Mouse (Mus musculus): ENCODE data around the gene Cdh22.

Gene Cdh22

GRCm38 (mm10) chr2:165153006-165153405 lies 81.6 kb downstream of the Cdh22 start:
- no peak for DNase-seq (ENCODE audit: low spot score)

- DNase-seq (ENCODE audit: low spot score): no peak
Measured at GRCm38 (mm10) chr2:165149741-165150140, 84.9 kb downstream of the Cdh22 start.

GRCm38 (mm10) chr2:165145821-165146220 lies 88.8 kb downstream of the Cdh22 start:
- no peak for DNase-seq (ENCODE audit: low spot score)

- no peak for DNase-seq (ENCODE audit: low spot score)
Measured at GRCm38 (mm10) chr2:165143487-165143886, 91.2 kb downstream of the Cdh22 start.

- DNase-seq (ENCODE audit: low spot score): peak; percentile 83
Measured at GRCm38 (mm10) chr2:165136049-165136448, 98.6 kb downstream of the Cdh22 start.

GRCm38 (mm10) chr2:165133566-165133965 lies 101.1 kb downstream of the Cdh22 start:
- DNase-seq (ENCODE audit: low spot score): peak; percentile 82

GRCm38 (mm10) chr2:165131428-165131827 lies 103.2 kb downstream of the Cdh22 start:
- DNase-seq (ENCODE audit: low spot score): peak; percentile 50

GRCm38 (mm10) chr2:165129189-165129588 lies 105.5 kb downstream of the Cdh22 start:
- no peak for DNase-seq (ENCODE audit: low spot score)

- DNase-seq (ENCODE audit: low spot score): no peak
Measured at GRCm38 (mm10) chr2:165126896-165127562, 107.6 kb downstream of the Cdh22 start.

- DNase-seq (ENCODE audit: low spot score): no peak
Measured at GRCm38 (mm10) chr2:165121206-165121840, 113.3 kb downstream of the Cdh22 start.

- DNase-seq (ENCODE audit: low spot score): no peak
Measured at GRCm38 (mm10) chr2:165120765-165121164, 113.9 kb downstream of the Cdh22 start.

GRCm38 (mm10) chr2:165113733-165114132 lies 120.9 kb downstream of the Cdh22 start:
- peak; percentile 79 for DNase-seq (ENCODE audit: low spot score)

GRCm38 (mm10) chr2:165112149-165112548 lies 122.5 kb downstream of the Cdh22 start:
- peak; percentile 96 for DNase-seq (ENCODE audit: low spot score)

- peak; percentile 27 for DNase-seq (ENCODE audit: low spot score)
Measured at GRCm38 (mm10) chr2:165106585-165106984, 128.1 kb downstream of the Cdh22 start.

GRCm38 (mm10) chr2:165105513-165106079 lies 129.1 kb downstream of the Cdh22 start:
- no peak for DNase-seq (ENCODE audit: low spot score)

GRCm38 (mm10) chr2:165102920-165103319 lies 131.7 kb downstream of the Cdh22 start:
- no peak for DNase-seq (ENCODE audit: low spot score)

GRCm38 (mm10) chr2:165100749-165101148 lies 133.9 kb downstream of the Cdh22 start:
- DNase-seq (ENCODE audit: low spot score): peak; percentile 48

GRCm38 (mm10) chr2:165098861-165099260 lies 135.8 kb downstream of the Cdh22 start:
- no peak for DNase-seq (ENCODE audit: low spot score)

- peak; percentile 43 for DNase-seq (ENCODE audit: low spot score)
Measured at GRCm38 (mm10) chr2:165096367-165096766, 138.3 kb downstream of the Cdh22 start.

- no peak for DNase-seq (ENCODE audit: low spot score)
Measured at GRCm38 (mm10) chr2:165092393-165092792, 142.3 kb downstream of the Cdh22 start.

- DNase-seq (ENCODE audit: low spot score): no peak
Measured at GRCm38 (mm10) chr2:165091433-165091965, 143.2 kb downstream of the Cdh22 start.

- DNase-seq (ENCODE audit: low spot score): no peak
Measured at GRCm38 (mm10) chr2:165090650-165091049, 144.0 kb downstream of the Cdh22 start, which contains the start of gene 1700025C18Rik. 1700025C18Rik (minus strand) TSS chr2:165090750.

GRCm38 (mm10) chr2:165089470-165089869 lies 145.2 kb downstream of the Cdh22 start:
- no peak for DNase-seq (ENCODE audit: low spot score)
